Mouse (Mus musculus) neural tube, embryonic 15.5 days (tissue): ENCODE data around the gene Ackr3. TPM values are rescaled to one million over a fixed set of nuclear protein-coding genes. Genes with fewer than 3 reads are reported as not detected.

Source experiments
- ATAC-seq: fragments of 200-750 bp; cut with Nextera tagmentation; 2 replicates; pipeline ENCODE4 v1.8.0; 2017; ENCODE audit warnings: mild to moderate bottlenecking, moderate TSS enrichment, moderate library complexity; ENCODE audit not compliant: low FRiP score
- H3K27ac ChIP-seq: fragments of 300-500 bp; sonication (generic); replicated peaks from 2 replicates; pipeline ENCODE4 v1.5.1; 2015; ENCODE audit warnings: mild to moderate bottlenecking, inconsistent platforms
- H3K27me3 ChIP-seq: fragments of 300-500 bp; sonication (generic); replicated peaks from 2 replicates; pipeline ENCODE4 v1.6.1; 2015; ENCODE audit warnings: inconsistent platforms
- H3K36me3 ChIP-seq: fragments of 300-500 bp; sonication (generic); 2 replicates; pipeline ENCODE4 v1.6.1; 2015; ENCODE audit warnings: inconsistent platforms
- H3K4me1 ChIP-seq: fragments of 300-500 bp; sonication (generic); 2 replicates; pipeline ENCODE4 v1.6.1; 2015; ENCODE audit warnings: inconsistent platforms
- H3K4me2 ChIP-seq: fragments of 300-500 bp; sonication (generic); 2 replicates; pipeline ENCODE4 v1.6.1; 2015; ENCODE audit warnings: inconsistent platforms, mild to moderate bottlenecking, moderate library complexity
- H3K4me3 ChIP-seq: fragments of 300-500 bp; sonication (generic); replicated peaks from 2 replicates; pipeline ENCODE4 v1.5.1; 2015; ENCODE audit warnings: mild to moderate bottlenecking, inconsistent platforms
- H3K9ac ChIP-seq: fragments of 300-500 bp; sonication (generic); replicated peaks from 2 replicates; pipeline ENCODE4 v1.6.1; 2015; ENCODE audit warnings: mild to moderate bottlenecking, inconsistent platforms
- H3K9me3 ChIP-seq: fragments of 300-500 bp; sonication (generic); replicated peaks from 2 replicates; pipeline ENCODE4 v1.6.1; 2016; ENCODE audit warnings: inconsistent platforms
- WGBS: fragments of 180-500 bp; shearing (Covaris S2); methylation state at CpG from one replicate; pipeline ENCODE4 v1.1.7; 2015; ENCODE audit warnings: mixed read lengths; 5-methylcytosine and 5-hydroxymethylcytosine counted together
- polyA plus RNA-seq: library from polyadenylated mRNA; unstranded; fragments of >200 nt; fragmentation: Nextera tagmentation; extraction: Ambion mirVana; gene quantifications from 2 replicates; pipeline ENCODE4 v1.2.1, GENCODE M21; 2015

Ackr3 gene
- polyA plus RNA-seq, 1 experiment from 2014 or later: 7.5 TPM

DNA sequence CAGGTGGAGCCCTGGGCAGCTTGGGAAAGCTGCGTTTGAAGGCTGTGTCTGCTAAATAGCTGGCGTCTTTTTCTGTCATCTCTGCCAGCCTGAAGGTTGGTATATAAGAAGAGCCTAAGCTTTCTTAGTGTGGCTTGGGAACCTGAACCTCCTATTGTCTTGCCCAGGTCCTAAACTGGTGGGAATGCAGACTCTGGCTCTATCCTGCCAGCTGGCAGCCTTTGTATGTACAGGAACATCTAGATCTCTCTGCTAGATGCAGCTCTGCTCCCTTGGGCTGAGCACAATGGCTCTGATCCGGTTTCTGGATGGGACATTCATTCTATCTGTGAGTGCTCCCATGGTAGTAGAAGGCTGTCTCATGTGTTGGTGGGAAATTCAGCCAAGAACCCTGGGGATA, 2.9 kb downstream of the Ackr3 start:
- Histone ChIP-seq H3K27ac (no peak overlapping the region; the same call in 1 of the 2 replicates), H3K9me3 (no peaks in the 10 kb centered on the region), H3K4me2 (peak overlapping the region; percentile 63), H3K4me3 (peak overlapping the region; percentile 49), H3K9ac (0 out of 2 replicates have a peak overlapping the region, but pooled peaks have one; percentile 1), H3K36me3 (no peaks in the 10 kb centered on the region), H3K27me3 (peaks cover 8% of the 10 kb centered on the region; the same call in 1 of the 2 replicates), H3K4me1 (peaks cover 72% of the 10 kb centered on the region)
- ATAC-seq: no peak
- 29% methylated on average over 3 of the region's 3 CpGs for WGBS

DNA sequence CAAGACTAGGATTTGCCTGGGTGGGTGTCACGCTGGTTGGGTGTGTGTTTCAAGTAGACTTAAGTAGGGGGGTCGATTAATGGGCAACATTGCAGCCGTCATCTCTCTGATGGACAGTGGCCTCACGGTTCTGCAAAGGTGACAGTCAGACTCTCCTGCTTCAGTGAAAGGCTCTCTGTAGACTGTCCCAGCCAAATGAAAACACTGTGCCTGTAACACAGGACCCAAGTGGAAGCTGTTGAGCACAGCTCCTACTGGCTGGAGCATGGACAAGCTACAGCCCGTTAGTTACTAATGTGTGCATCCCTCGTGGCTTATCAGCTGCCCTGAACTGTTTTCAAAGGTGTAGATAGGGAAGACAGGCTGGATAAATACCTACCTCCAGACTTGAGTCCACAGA, 3.5 kb downstream of the Ackr3 start:
- no peaks in the 10 kb centered on the region for H3K9me3 ChIP-seq
- no peak overlapping the region for H3K9ac ChIP-seq
- peak overlapping the region; percentile 63 for H3K4me2 ChIP-seq
- H3K27ac ChIP-seq: no peak overlapping the region; the same call in 1 of the 2 replicates
- H3K4me1 ChIP-seq: peaks cover 69% of the 10 kb centered on the region
- ATAC-seq: no peak
- no peak overlapping the region for H3K4me3 ChIP-seq
- H3K27me3 ChIP-seq: peaks cover 7% of the 10 kb centered on the region; the same call in 1 of the 2 replicates
- WGBS: 32% methylated on average over 6 of the region's 6 CpGs
- no peaks in the 10 kb centered on the region for H3K36me3 ChIP-seq

DNA sequence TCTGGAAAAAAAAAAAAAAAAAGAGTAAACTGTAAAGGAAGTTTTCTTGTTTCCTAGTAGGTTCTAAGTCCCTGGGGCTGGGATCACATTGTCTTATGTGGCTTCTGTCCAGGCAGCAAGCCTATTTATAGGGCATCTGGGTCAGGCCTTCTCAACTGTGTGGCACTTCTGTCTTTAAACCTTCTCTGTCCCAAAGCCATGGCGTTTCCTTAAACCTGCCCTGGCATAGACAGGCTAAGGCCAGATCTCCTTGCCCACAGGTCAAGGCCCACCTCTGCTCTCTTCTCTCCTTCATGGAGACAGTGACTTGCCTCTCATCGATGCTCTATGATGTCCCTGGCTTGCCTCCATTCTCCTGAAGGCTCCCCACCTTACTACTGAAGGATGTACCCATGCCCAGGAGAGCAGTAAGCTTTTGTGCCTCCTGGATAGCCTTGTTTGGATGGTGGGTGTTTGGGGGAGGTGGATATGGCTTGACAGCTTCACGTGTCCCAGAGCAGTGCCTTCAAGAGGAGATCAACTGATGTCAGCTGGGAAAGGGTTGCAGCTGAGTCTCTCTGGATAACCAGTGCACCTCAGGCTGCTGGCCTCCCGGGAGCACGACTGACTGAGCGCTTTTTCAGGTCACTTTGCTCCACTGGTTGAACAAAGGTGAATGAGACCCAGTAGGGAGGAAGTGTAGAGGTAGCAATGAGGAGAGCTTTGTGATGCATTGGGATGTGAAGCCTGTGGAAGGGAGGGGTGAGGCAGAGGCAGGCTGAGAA, 4.1 kb downstream of the Ackr3 start:
- Histone ChIP-seq H3K9ac (no peak overlapping the region), H3K4me3 (no peak overlapping the region)

DNA sequence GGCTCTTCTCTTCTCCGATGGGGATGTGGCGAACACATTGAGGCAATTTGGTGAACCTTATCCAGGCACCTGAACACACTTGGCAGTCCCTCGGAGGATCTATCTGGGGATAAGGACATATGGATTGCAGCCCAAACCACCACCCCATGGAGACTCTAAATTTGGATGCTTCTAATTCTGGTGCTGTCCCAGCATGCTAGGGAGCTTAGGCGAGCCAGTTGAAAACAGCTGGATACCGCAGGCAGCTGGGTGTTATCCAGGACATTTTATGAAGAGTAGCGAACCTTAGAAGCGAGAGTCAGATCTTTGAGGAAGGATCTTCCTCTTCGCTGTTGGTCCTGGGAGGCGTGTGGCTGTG, 4.7 kb downstream of the Ackr3 start:
- Histone ChIP-seq H3K4me3 (no peak overlapping the region), H3K4me2 (peak overlapping the region; percentile 63), H3K27me3 (no peaks in the 10 kb centered on the region), H3K4me1 (peaks cover 59% of the 10 kb centered on the region), H3K36me3 (no peaks in the 10 kb centered on the region), H3K9me3 (no peaks in the 10 kb centered on the region), H3K27ac (no peak overlapping the region), H3K9ac (no peak overlapping the region)
- no peak for ATAC-seq
- WGBS: 43% methylated on average over 9 of the region's 9 CpGs

More for the DNA sequence above, 4.1 kb downstream of the Ackr3 start:
- no peak overlapping the region for H3K27ac ChIP-seq
- peak overlapping the region; percentile 63 for H3K4me2 ChIP-seq
- WGBS: 48% methylated on average over 6 of the region's 6 CpGs
- H3K27me3 ChIP-seq: peaks cover under 1% of the 10 kb centered on the region; the same call in 1 of the 2 replicates
- no peaks in the 10 kb centered on the region for H3K36me3 ChIP-seq
- H3K4me1 ChIP-seq: peaks cover 63% of the 10 kb centered on the region
- ATAC-seq: no peak
- H3K9me3 ChIP-seq: no peaks in the 10 kb centered on the region

DNA sequence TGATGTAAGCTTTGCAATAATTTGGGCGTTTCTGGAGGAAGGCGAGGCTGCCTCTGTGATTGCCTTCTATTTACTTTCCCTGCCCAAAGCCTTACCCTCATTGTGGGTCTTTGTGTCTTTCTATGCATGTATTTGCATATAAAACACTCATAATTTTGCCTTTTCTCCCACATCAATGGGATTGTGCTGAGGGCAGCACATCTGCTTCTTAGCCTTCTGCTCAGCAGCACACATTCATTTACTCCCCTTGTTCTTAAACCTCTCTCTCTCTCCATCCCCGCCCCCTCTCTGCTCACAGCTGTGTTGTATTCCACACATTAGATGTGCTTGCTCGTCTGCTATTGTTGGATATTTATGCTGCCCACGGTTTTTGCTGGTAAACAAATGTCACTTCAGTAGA, 5.3 kb downstream of the Ackr3 start:
- Histone ChIP-seq H3K4me3 (no peak overlapping the region), H3K36me3 (no peaks in the 10 kb centered on the region), H3K9me3 (no peaks in the 10 kb centered on the region), H3K9ac (no peak overlapping the region), H3K4me2 (peak overlapping the region; percentile 63), H3K27ac (no peak overlapping the region; the same call in 1 of the 2 replicates), H3K27me3 (no peaks in the 10 kb centered on the region), H3K4me1 (peaks cover 54% of the 10 kb centered on the region)
- ATAC-seq: no peak
- WGBS: 43% methylated on average over 5 of the region's 5 CpGs

DNA sequence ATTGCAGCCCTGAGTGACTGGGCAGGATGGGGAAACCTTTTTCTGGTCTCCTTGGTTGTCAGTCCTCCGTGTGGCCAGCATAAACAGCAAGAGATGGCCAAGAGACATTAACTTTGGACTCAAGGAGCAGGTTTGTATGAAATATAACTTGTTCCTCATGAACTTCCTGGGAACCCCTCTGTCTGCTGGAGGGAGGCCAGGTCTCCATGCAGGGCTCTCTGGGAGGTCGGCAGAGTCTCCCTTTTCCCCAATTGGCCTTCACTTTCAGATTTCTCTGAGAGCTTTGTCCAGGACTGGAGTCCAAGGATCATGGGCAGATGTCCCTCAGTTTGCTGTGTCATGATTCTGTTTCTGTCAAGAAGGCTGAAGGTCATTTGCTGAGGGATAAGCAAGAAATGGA, 6.0 kb downstream of the Ackr3 start:
- no peak for ATAC-seq
- Histone ChIP-seq H3K27ac (no peak overlapping the region), H3K4me2 (no peak overlapping the region), H3K9ac (no peak overlapping the region), H3K4me3 (no peak overlapping the region), H3K4me1 (peaks cover 49% of the 10 kb centered on the region), H3K9me3 (no peaks in the 10 kb centered on the region), H3K27me3 (no peaks in the 10 kb centered on the region), H3K36me3 (peaks cover 3% of the 10 kb centered on the region; the same call in 1 of the 2 replicates)
- 84% methylated on average over 2 of the region's 2 CpGs for WGBS

DNA sequence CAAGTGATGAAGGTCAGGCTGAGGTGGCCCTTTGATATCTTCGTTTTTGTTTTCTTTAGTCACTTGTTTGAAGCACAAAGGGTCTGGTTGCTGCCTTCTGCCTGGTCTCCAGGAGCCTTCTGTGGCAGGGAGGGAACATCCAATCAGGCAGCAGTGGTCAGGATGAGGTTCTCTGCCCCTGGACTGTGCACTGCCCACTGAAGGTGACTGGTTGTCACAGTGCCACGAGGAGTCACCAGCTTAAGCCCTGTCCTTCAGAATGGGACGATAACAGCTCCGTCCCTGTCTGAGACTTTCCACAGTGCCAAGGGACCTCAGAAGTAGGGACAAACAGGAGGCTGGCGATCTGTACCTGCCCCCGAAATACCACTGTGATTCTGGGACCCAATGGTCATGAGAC, 6.6 kb downstream of the Ackr3 start:
- Histone ChIP-seq H3K27me3 (no peaks in the 10 kb centered on the region), H3K27ac (no peak overlapping the region), H3K4me3 (no peak overlapping the region), H3K9ac (no peak overlapping the region), H3K4me1 (peaks cover 46% of the 10 kb centered on the region), H3K4me2 (no peak overlapping the region), H3K36me3 (peaks cover 5% of the 10 kb centered on the region; the same call in 1 of the 2 replicates), H3K9me3 (no peaks in the 10 kb centered on the region)
- ATAC-seq: no peak
- 88% methylated on average over 6 of the region's 6 CpGs for whole genome bisulfite sequencing

DNA sequence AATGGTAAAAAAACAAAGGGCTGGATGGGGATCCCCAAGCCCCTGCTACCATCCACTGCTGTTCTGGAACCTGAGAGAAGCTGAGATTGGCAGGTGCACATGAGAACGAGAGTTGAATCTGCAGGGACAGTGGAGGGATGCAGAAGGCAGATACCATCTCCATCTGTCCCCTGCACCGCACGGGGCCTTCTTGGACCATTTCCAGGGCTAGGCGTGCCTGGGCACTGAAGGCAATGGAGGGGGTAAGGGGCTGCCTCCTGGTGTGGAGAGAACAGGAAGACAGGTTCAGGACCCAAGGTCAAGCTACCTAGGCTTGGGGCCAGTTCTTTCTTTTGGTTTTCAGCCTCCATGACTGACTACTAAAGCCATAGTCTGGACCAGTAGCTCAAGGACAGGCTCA, 7.0 kb downstream of the Ackr3 start:
- H3K4me1 ChIP-seq: peaks cover 42% of the 10 kb centered on the region
- H3K27ac ChIP-seq: no peak overlapping the region
- no peak overlapping the region for H3K4me2 ChIP-seq
- H3K9ac ChIP-seq: no peak overlapping the region
- peaks cover 5% of the 10 kb centered on the region; the same call in 1 of the 2 replicates for H3K36me3 ChIP-seq
- H3K4me3 ChIP-seq: no peak overlapping the region
- 48% methylated on average over 4 of the region's 4 CpGs for WGBS
- no peaks in the 10 kb centered on the region for H3K9me3 ChIP-seq
- H3K27me3 ChIP-seq: no peaks in the 10 kb centered on the region
- ATAC-seq: no peak

DNA sequence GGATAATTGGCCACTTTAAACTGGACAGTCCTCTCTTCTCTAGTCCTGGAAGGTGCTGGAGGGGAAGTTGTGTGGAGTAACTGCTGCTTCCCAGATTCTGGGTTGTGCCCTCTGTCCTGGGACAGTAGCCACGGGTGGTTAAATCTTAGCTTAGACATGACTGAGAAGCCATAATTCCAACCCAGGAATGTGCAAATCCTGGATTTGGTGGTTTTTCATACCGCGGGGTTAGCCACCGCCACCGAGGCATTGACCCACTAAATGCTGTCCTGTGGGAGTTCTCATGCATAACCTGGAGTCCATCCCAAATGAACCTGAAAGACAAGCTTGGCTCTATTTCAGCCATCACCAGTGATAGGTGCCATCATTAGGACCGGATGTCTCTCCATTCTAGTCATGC, 8.6 kb downstream of the Ackr3 start:
- peaks cover 28% of the 10 kb centered on the region for H3K4me1 ChIP-seq
- WGBS: 87% methylated on average over 6 of the region's 6 CpGs
- no peak overlapping the region for H3K9ac ChIP-seq
- peaks cover 5% of the 10 kb centered on the region; the same call in 1 of the 2 replicates for H3K36me3 ChIP-seq
- no peak overlapping the region for H3K4me2 ChIP-seq
- no peak overlapping the region for H3K27ac ChIP-seq
- no peak for ATAC-seq
- no peak overlapping the region for H3K4me3 ChIP-seq
- no peaks in the 10 kb centered on the region for H3K9me3 ChIP-seq
- H3K27me3 ChIP-seq: no peaks in the 10 kb centered on the region

DNA sequence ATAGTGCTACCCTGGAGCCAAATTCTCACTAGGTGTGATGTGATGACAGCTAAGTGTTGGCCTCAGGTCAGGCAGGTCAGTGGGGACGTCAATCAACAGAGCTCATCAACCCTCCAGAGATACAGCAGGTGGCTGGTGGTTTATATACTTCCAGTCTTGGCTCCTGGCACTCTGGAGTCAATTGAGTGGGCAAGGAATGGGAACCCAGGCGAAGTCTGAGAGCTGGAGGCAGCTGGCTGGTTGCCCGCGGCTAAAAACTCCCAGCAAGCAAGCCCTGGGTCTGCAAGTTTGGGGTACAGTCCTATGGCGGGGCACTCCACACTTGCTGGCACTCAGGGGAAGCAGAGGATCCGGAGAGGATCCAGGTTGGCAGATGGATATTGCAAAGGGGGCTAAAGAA, 9.1 kb downstream of the Ackr3 start:
- Histone ChIP-seq H3K27ac (no peak overlapping the region), H3K9me3 (no peaks in the 10 kb centered on the region), H3K27me3 (no peaks in the 10 kb centered on the region), H3K9ac (no peak overlapping the region), H3K4me1 (peaks cover 23% of the 10 kb centered on the region), H3K4me3 (no peak overlapping the region), H3K36me3 (peaks cover 5% of the 10 kb centered on the region; the same call in 1 of the 2 replicates), H3K4me2 (no peak overlapping the region)
- no peak for ATAC-seq
- 83% methylated on average over 6 of the region's 6 CpGs for WGBS

DNA sequence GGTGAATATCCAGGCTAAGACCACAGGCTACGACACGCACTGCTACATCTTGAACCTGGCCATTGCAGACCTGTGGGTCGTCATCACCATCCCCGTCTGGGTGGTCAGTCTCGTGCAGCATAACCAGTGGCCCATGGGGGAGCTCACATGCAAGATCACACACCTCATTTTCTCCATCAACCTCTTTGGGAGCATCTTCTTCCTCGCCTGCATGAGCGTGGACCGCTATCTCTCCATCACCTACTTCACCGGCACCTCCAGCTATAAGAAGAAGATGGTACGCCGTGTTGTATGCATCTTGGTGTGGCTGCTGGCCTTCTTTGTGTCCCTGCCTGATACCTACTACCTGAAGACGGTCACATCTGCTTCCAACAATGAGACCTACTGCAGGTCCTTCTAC, 10.2 kb downstream of the Ackr3 start:
- whole genome bisulfite sequencing: 98% methylated on average over 12 of the region's 12 CpGs

DNA sequence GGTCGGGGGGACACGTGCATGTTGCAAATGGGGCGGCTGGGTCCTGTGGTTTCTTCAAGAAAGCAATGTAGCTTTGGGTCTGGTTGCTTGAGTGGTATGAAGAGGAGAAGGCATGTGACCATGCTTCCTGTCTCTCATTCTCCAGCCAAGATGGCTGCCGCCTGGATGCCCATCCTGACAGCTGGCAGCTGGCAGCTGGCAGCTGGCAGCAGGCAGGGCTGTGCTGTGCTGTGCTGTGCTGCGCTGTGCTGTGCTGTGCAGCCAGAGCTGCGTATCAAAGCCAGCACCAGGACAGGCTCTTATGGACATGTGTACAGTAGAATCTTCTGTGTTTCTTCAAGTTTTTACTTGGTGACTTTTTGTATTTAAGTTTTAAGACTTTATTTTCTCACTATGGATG, 11.1 kb downstream of the Ackr3 start:
- H3K4me3 ChIP-seq: no peak overlapping the region
- H3K36me3 ChIP-seq: peaks cover 5% of the 10 kb centered on the region; the same call in 1 of the 2 replicates
- no peak for ATAC-seq
- H3K4me2 ChIP-seq: no peak overlapping the region
- no peak overlapping the region for H3K27ac ChIP-seq
- H3K9me3 ChIP-seq: no peaks in the 10 kb centered on the region
- peaks cover 6% of the 10 kb centered on the region; the same call in 1 of the 2 replicates for H3K4me1 ChIP-seq
- no peaks in the 10 kb centered on the region for H3K27me3 ChIP-seq
- no peak overlapping the region for H3K9ac ChIP-seq
- 82% methylated on average over 6 of the region's 6 CpGs for WGBS

More for the DNA sequence above, 10.2 kb downstream of the Ackr3 start:
- no peaks in the 10 kb centered on the region for H3K27me3 ChIP-seq
- peaks cover 5% of the 10 kb centered on the region; the same call in 1 of the 2 replicates for H3K36me3 ChIP-seq
- no peak overlapping the region for H3K27ac ChIP-seq
- peaks cover 12% of the 10 kb centered on the region for H3K4me1 ChIP-seq
- H3K9me3 ChIP-seq: no peaks in the 10 kb centered on the region
- H3K9ac ChIP-seq: no peak overlapping the region
- no peak overlapping the region for H3K4me3 ChIP-seq
- no peak for ATAC-seq
- no peak overlapping the region for H3K4me2 ChIP-seq
